Mouse (Mus musculus) CH12.LX (cell line): ENCODE measurements around the gene Slc17a5. TPM values are rescaled to one million over a fixed set of nuclear protein-coding genes. Genes with fewer than 3 reads are reported as not detected.

Experiments
- DNase-seq: peaks from one replicate; pipeline ENCODE4 v3.0.0-alpha.2; 2013; ENCODE audit errors: extremely low read depth
- H3K27ac ChIP-seq: 2 replicates; pipeline ENCODE4 v1.5.1; 2012; ENCODE audit warnings: low read depth, mild to moderate bottlenecking, control low read depth, moderate library complexity; ENCODE audit not compliant: insufficient read depth
- H3K27me3 ChIP-seq: replicated peaks from 2 replicates; pipeline ENCODE3; 2012; ENCODE audit warnings: inconsistent platforms
- H3K36me3 ChIP-seq, 2 experiments: replicated peaks in 1 of 2; 2 replicates each; pipeline versions ENCODE3 to v1.6.1; 2012; ENCODE audit warnings: inconsistent platforms in 1 of 2, low read length in 1 of 2, mild to moderate bottlenecking in 1 of 2, mixed read lengths in 1 of 2, moderate library complexity in 1 of 2; ENCODE audit not compliant: control insufficient read depth in 1 of 2, insufficient read depth in 1 of 2
- H3K4me1 ChIP-seq, 2 experiments: 2 replicates each; pipeline ENCODE4 v1.6.1; 2012; ENCODE audit warnings: inconsistent platforms in 1 of 2, moderate library complexity in 1 of 2; ENCODE audit not compliant: insufficient read depth in 2 of 2, control insufficient read depth in 1 of 2
- H3K4me2 ChIP-seq: 2 replicates; pipeline ENCODE4 v1.6.1; 2012; ENCODE audit warnings: low read depth, mild to moderate bottlenecking, control low read depth; ENCODE audit not compliant: poor library complexity, insufficient read depth, severe bottlenecking
- H3K4me3 ChIP-seq, 3 experiments: fragments of 150-350 bp in 1 of 3; sonication (generic) in 1 of 3; replicated peaks in 1 of 3; 2 replicates each; pipeline versions ENCODE3 to v1.5.1; 2011 to 2012; ENCODE audit warnings: low read depth in 2 of 3, low read length in 2 of 3, mild to moderate bottlenecking in 2 of 3, moderate library complexity in 2 of 3, control low read depth in 1 of 3, improper control_type of control experiment in 1 of 3, inconsistent platforms in 1 of 3, mixed read lengths in 1 of 3; ENCODE audit not compliant: poor library complexity in 1 of 3
- H3K79me2 ChIP-seq: replicated peaks from 2 replicates; pipeline ENCODE4 v1.6.1; 2012; ENCODE audit warnings: mild to moderate bottlenecking, moderate library complexity; ENCODE audit not compliant: control insufficient read depth, poor library complexity, insufficient read depth, severe bottlenecking; ENCODE audit errors: extremely low read depth
- H3K9ac ChIP-seq: 2 replicates; pipeline ENCODE4 v1.6.1; 2012; ENCODE audit warnings: low read depth, mild to moderate bottlenecking, control low read depth, moderate library complexity; ENCODE audit not compliant: insufficient read depth
- H3K9me3 ChIP-seq: replicated peaks from 2 replicates; pipeline ENCODE3; 2012; ENCODE audit warnings: low read length, inconsistent platforms, mixed read lengths
- CHD2 ChIP-seq: IDR thresholded peaks from 2 replicates; pipeline ENCODE4 v1.6.1; 2011; ENCODE audit warnings: low read length, improper control_type of control experiment
- CTCF ChIP-seq, 2 experiments: IDR thresholded peaks in 1 of 2; conservative IDR thresholded peaks in 1 of 2; 2 replicates each; pipeline ENCODE4 v1.5.1; 2011 to 2012; ENCODE audit warnings: low read depth in 2 of 2, low read length in 2 of 2, improper control_type of control experiment in 1 of 2, inconsistent platforms in 1 of 2, mild to moderate bottlenecking in 1 of 2, moderate library complexity in 1 of 2
- GABPA ChIP-seq: IDR thresholded peaks from 2 replicates; pipeline ENCODE4 v1.6.1; 2012; ENCODE audit warnings: low read depth, low read length, improper control_type of control experiment, inconsistent platforms; ENCODE audit not compliant: insufficient replicate concordance
- MAX ChIP-seq: IDR thresholded peaks from 2 replicates; pipeline ENCODE4 v1.6.1; 2011; ENCODE audit warnings: low read length, improper control_type of control experiment
- MXI1 ChIP-seq: IDR thresholded peaks from 2 replicates; pipeline ENCODE4 v1.6.1; 2011; ENCODE audit warnings: mild to moderate bottlenecking, low read depth, low read length, improper control_type of control experiment
- POLR2AphosphoS2 ChIP-seq: IDR thresholded peaks from 2 replicates; pipeline ENCODE4 v1.6.1; 2011; ENCODE audit warnings: low read depth, low read length, improper control_type of control experiment
- RAD21 ChIP-seq: IDR thresholded peaks from 2 replicates; pipeline ENCODE4 v1.6.1; 2011; ENCODE audit warnings: low read depth, mild to moderate bottlenecking, low read length, improper control_type of control experiment, moderate library complexity
- RCOR1 ChIP-seq: conservative IDR thresholded peaks from 2 replicates; pipeline ENCODE4 v1.6.1; 2012; ENCODE audit warnings: low read depth, mild to moderate bottlenecking, inconsistent platforms, low read length, improper control_type of control experiment
- SMC3 ChIP-seq: IDR thresholded peaks from 2 replicates; pipeline ENCODE4 v1.6.1; 2011; ENCODE audit warnings: low read depth, low read length, improper control_type of control experiment
- TBP ChIP-seq: conservative IDR thresholded peaks from 2 replicates; pipeline ENCODE4 v1.6.1; 2011; ENCODE audit warnings: low read depth, low read length, improper control_type of control experiment
- TCF12 ChIP-seq: IDR thresholded peaks from 2 replicates; pipeline ENCODE4 v1.6.1; 2014; ENCODE audit warnings: low read depth, mild to moderate bottlenecking, inconsistent platforms, low read length, improper control_type of control experiment
- USF2 ChIP-seq: conservative IDR thresholded peaks from 2 replicates; pipeline ENCODE4 v1.6.1; 2011; ENCODE audit warnings: low read depth, low read length, improper control_type of control experiment
- ZMIZ1 ChIP-seq: IDR thresholded peaks from 2 replicates; pipeline ENCODE4 v1.6.1; 2012; ENCODE audit warnings: low read depth, mild to moderate bottlenecking, inconsistent platforms, low read length, improper control_type of control experiment
- ZNF384 ChIP-seq: IDR thresholded peaks from 2 replicates; pipeline ENCODE4 v1.6.1; 2012; ENCODE audit warnings: low read depth, low read length, improper control_type of control experiment, inconsistent platforms
- dilution Hi-C: fragments of 300-500 bp; cut with MboI; formaldehyde crosslinking; loops from 2 replicates; pipeline ENCODE4 v1.14.3; 2020; ENCODE audit warnings: low sequenced_read_pairs; ENCODE audit not compliant: extremely low pct_unique_long_range_greater_than_20kb, extremely low pct_ligation_motif_present
- in situ Hi-C: fragments of 300-500 bp; cut with MboI; formaldehyde crosslinking; loops from 3 replicates; pipeline ENCODE4 v1.14.3; 2019; ENCODE audit warnings: low sequenced_read_pairs, low pct_ligation_motif_present, low pct_unique_long_range_greater_than_20kb, mixed read lengths
- polyA plus RNA-seq: library from polyadenylated mRNA; unstranded; fragments of >175 nt; gene quantifications from 2 replicates; pipeline ENCODE4 v1.2.1, GENCODE M21; 2012; ENCODE audit warnings: low read depth; ENCODE audit not compliant: insufficient read length
- total RNA-seq, 2 experiments: library from RNA; depleted of rRNA; stranded (reverse); fragments of 300-350 nt in 1 of 2; fragments of >200 nt in 1 of 2; gene quantifications; 2 replicates each; pipeline ENCODE4 v1.2.3; 2012 to 2014

Gene Slc17a5
- total and polyA plus RNA-seq, 3 experiments: 4.9 to 7.6 (median 6.7) TPM

DNA sequence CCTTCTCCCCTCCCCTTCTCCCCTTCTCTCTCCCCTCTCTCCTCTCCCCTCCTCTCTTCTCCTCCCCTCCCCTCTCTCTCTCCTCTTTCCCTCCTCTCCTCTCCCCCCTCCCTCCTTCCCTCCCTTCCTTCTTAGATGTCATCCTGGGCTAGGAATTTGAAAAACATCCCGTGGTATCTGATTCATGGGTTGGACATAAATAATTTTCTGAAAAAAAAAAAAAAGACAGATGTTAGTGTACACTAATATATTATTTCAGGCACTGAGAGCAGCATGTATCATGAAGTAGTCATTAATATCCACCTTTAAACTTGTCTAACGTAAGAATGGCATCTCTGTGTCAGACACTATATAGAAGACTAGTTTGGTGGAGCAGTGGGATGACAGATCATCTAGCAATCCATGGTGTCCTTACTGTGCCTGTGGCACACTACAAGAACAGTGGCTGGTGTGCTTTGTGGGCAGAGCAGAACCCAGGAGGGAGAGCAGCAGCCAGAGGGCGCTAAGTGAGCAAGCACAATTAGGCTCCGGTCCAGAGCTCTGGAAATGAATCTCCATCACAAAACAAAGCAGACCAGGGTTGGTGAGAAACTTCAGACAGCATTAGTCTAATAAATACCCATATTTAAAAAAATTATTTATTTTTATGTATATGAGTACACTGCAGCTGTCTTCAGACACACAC lies 13.3 kb upstream of the Slc17a5 start (continued):
- no peak for TF ChIP-seq RCOR1
- TF ChIP-seq, all 38 proteins: peak for 3

DNA sequence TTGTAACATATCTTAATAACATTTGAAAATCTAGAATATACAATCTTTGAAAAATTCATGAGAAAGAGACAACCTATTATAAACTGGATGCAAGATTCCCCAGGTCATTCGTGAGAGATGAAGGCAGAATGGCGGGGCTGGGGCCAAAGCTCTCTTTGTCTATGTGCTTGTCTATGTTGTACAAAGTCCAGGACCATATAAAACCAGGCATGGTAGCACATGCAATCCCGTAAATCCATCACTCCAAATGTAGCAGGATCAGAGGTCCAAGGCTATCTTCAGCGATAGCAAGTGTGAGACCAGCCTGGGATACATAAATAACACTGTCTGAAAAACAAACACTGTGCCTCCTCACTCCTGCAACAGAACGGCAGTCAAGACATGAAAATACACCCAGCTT lies 12.1 kb upstream of the Slc17a5 start:
- no peak for DNase-seq
- dilution Hi-C loops: no loop called here
- in situ Hi-C loops: no loop called here
- H3K79me2 ChIP-seq: no peaks in the 10 kb centered on the region
- no peaks in the 10 kb centered on the region for H3K27me3 ChIP-seq
- no peak overlapping the region for H3K9ac ChIP-seq
- peaks cover 0 to 8% of the 10 kb centered on the region in 2 experiments; a peak in 1 of 4 replicates for H3K4me1 ChIP-seq
- no peaks in the 10 kb centered on the region for H3K36me3 ChIP-seq
- H3K27ac ChIP-seq: no peak overlapping the region
- H3K4me3 ChIP-seq: no peak overlapping the region
- H3K9me3 ChIP-seq: no peaks in the 10 kb centered on the region
- TF ChIP-seq MAX (no peak), ZMIZ1 (no peak)
- no peak overlapping the region for H3K4me2 ChIP-seq

DNA sequence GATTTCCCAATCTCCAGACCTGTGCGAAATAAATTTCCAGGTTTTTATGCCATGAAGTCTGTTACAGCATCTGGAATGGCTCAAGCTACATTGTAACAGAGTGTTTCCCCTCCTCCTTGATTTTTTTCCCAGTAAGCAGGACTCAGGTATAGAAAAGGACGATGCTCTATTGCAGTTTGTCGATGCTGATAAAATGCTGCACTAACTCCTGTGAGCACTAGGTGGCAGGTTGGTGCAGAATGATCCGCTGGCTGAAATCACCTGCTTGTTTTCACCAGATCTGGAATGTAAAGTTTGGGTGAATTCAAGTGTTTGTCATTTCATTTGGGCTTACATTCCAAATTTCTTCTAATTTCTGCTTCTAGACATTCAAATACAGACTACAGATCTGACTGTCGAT lies 9.0 kb upstream of the Slc17a5 start:
- TF ChIP-seq CHD2 (no peak), ZNF384 (no peak), RAD21 (peak; percentile 71), TCF12 (no peak), TBP (no peak), MXI1 (no peak), SMC3 (peak; percentile 69), POLR2AphosphoS2 (no peak), CTCF (conservative IDR thresholded peaks at IDR 0.05 in 1 of 2, IDR thresholded peaks at IDR 0.05 in 1 of 2; ENCODE audit: low read depth in 2 of 2, low read length in 2 of 2) (peak; percentile 84 to 91), USF2 (no peak), MAX (no peak), GABPA (no peak)
- H3K4me2 ChIP-seq: no peak overlapping the region
- H3K4me1 ChIP-seq: peaks cover 0 to 8% of the 10 kb centered on the region in 2 experiments; a peak in 1 of 4 replicates
- H3K79me2 ChIP-seq: no peaks in the 10 kb centered on the region
- H3K9me3 ChIP-seq: no peaks in the 10 kb centered on the region
- dilution Hi-C loops (no loop called here), in situ Hi-C loops (no loop called here)
- no peak overlapping the region for H3K9ac ChIP-seq
- H3K4me3 ChIP-seq: no peak overlapping the region
- no peaks in the 10 kb centered on the region for H3K27me3 ChIP-seq
- DNase-seq: peak; percentile 54
- no peaks in the 10 kb centered on the region for H3K36me3 ChIP-seq
- H3K27ac ChIP-seq: no peak overlapping the region
